13 mouse cellular contexts compared by ENCODE assay signal in genomic region chr12:33118624-33119301, GRCm38 (mm10). TPM values are rescaled to one million over a fixed set of nuclear protein-coding genes. Genes with fewer than 3 reads are reported as not detected.
DNase-seq lines count a peak whose midpoint lies in the region; ATAC-seq and TF ChIP-seq lines count a peak whose summit lies in the region.
"Had no signal": no experiment of that assay in that cellular context is flagged by ENCODE, and none has a peak within 500 bp of the region (broad histone marks: within the 10 kb centered on the region; RNA-seq: fewer than 3 reads in every experiment).

No protein-coding gene starts in this region.

- 39% methylated on average over 15 of the region's 15 CpGs for WGBS in midbrain, embryonic 12.5 days
- WGBS in midbrain, postnatal 0 days: 34% methylated on average over 15 of the region's 15 CpGs
- WGBS in liver, embryonic 14.5 days (ENCODE audit: insufficient replicate concordance): 34% methylated on average over 15 of the region's 15 CpGs

- H3K4me3 ChIP-seq in erythroblast, embryonic 14.5 days (replicated peaks): peak overlapping the region; percentile 26
- no peak overlapping the region for H3K4me3 ChIP-seq in midbrain, embryonic 12.5 days
- no peak overlapping the region for H3K4me3 ChIP-seq in midbrain, postnatal 0 days (ENCODE audit: low read depth, low read length)
- H3K4me3 ChIP-seq in liver, embryonic 14.5 days (ENCODE audit: insufficient read depth in 1 of 2, low read depth in 2 of 2, low read length in 2 of 2): peak overlapping the region in 1 of 2 experiments; percentile 4; a peak in 1 of 4 replicates
- H3K4me3 ChIP-seq: forebrain, embryonic 13.5 days had no signal

- no peaks in the 10 kb centered on the region for H3K9me3 ChIP-seq in erythroblast, embryonic 14.5 days (ENCODE audit: control insufficient read depth, low read length)
- H3K9me3 ChIP-seq in midbrain, embryonic 12.5 days: no peaks in the 10 kb centered on the region
- H3K9me3 ChIP-seq in midbrain, postnatal 0 days (ENCODE audit: low read length): no peaks in the 10 kb centered on the region
- no peaks in the 10 kb centered on the region for H3K9me3 ChIP-seq in liver, embryonic 14.5 days (ENCODE audit: control insufficient read depth, low read length)
- H3K9me3 ChIP-seq: forebrain, embryonic 13.5 days had no signal

- H3K9ac ChIP-seq in midbrain, embryonic 12.5 days (replicated peaks): no peak overlapping the region
- no peak overlapping the region for H3K9ac ChIP-seq in midbrain, postnatal 0 days (replicated peaks; ENCODE audit: low read length, poor library complexity, severe bottlenecking)
- no peak overlapping the region for H3K9ac ChIP-seq in liver, embryonic 14.5 days (replicated peaks)
- H3K9ac ChIP-seq: forebrain, embryonic 13.5 days had no signal

- no peak for TF ChIP-seq EP300 in liver, embryonic 14.5 days (IDR thresholded peaks at IDR 0.05; ENCODE audit: low read depth)

- no peak for DNase-seq in midbrain, postnatal 0 days (ENCODE audit: low spot score)
- DNase-seq in liver, embryonic 14.5 days (ENCODE audit: low read depth in 3 of 3, low spot score in 3 of 3): no peak
- DNase-seq in thymus, postnatal 36 days: peak; percentile 16 to 23
- DNase-seq in cerebellum, adult 9-11 months: no peak
- no peak for DNase-seq in left cerebral cortex, adult 18-20 months (ENCODE audit: low spot score in 2 of 2)
- DNase-seq: cerebellum, adult 2 months; kidney, adult 2 months; left cerebral cortex, postnatal 4 days; right cerebral cortex, postnatal 4 days had no signal

- no peak for TF ChIP-seq CTCF in midbrain, postnatal 0 days (IDR thresholded peaks at IDR 0.05)
- TF ChIP-seq CTCF in liver, embryonic 14.5 days (IDR thresholded peaks at IDR 0.05; ENCODE audit: low read depth): no peak

- peak overlapping the region; percentile 20 for H3K4me2 ChIP-seq in midbrain, embryonic 12.5 days (replicated peaks)
- no peak overlapping the region for H3K4me2 ChIP-seq in midbrain, postnatal 0 days (ENCODE audit: low read depth, low read length, poor library complexity, severe bottlenecking)
- peak overlapping the region; percentile 26; the same call in 1 of the 2 replicates for H3K4me2 ChIP-seq in liver, embryonic 14.5 days (ENCODE audit: low read depth)
- H3K4me2 ChIP-seq: forebrain, embryonic 13.5 days had no signal

- peaks cover 20% of the 10 kb centered on the region for H3K27me3 ChIP-seq in erythroblast, embryonic 14.5 days (ENCODE audit: control insufficient read depth)
- 0 out of 2 replicates have a peak, but pooled peaks cover 6% of the 10 kb centered on the region for H3K27me3 ChIP-seq in midbrain, embryonic 12.5 days
- no peaks in the 10 kb centered on the region for H3K27me3 ChIP-seq in midbrain, postnatal 0 days (ENCODE audit: insufficient read depth, low read length)
- no peaks in the 10 kb centered on the region for H3K27me3 ChIP-seq in liver, embryonic 14.5 days (ENCODE audit: control insufficient read depth, insufficient read depth, low read length)

- peaks cover 5% of the 10 kb centered on the region for H3K4me1 ChIP-seq in erythroblast, embryonic 14.5 days (ENCODE audit: control insufficient read depth)
- no peaks in the 10 kb centered on the region for H3K4me1 ChIP-seq in midbrain, embryonic 12.5 days
- no peaks in the 10 kb centered on the region for H3K4me1 ChIP-seq in midbrain, postnatal 0 days (ENCODE audit: insufficient read depth, low read length)
- H3K4me1 ChIP-seq in liver, embryonic 14.5 days (replicated peaks; ENCODE audit: control insufficient read depth in 2 of 2, insufficient read depth in 2 of 2, low read length in 1 of 2): no peaks in the 10 kb centered on the region
- H3K4me1 ChIP-seq: forebrain, embryonic 13.5 days had no signal

- H3K36me3 ChIP-seq in erythroblast, embryonic 14.5 days (ENCODE audit: control insufficient read depth): no peaks in the 10 kb centered on the region
- H3K36me3 ChIP-seq in midbrain, embryonic 12.5 days: no peaks in the 10 kb centered on the region
- H3K36me3 ChIP-seq in midbrain, postnatal 0 days (ENCODE audit: insufficient read depth, low read length): no peaks in the 10 kb centered on the region
- no peaks in the 10 kb centered on the region for H3K36me3 ChIP-seq in liver, embryonic 14.5 days (replicated peaks; ENCODE audit: control insufficient read depth, insufficient read depth, low read depth)

- H3K27ac ChIP-seq in midbrain, embryonic 12.5 days (replicated peaks): no peak overlapping the region
- H3K27ac ChIP-seq in midbrain, postnatal 0 days (ENCODE audit: low read depth, low read length): no peak overlapping the region
- H3K27ac ChIP-seq in liver, embryonic 14.5 days: no peak overlapping the region
- H3K27ac ChIP-seq: forebrain, embryonic 13.5 days had no signal

- no peak for ATAC-seq in erythroblast, adult 5-6 weeks (replicated peaks; ENCODE audit: low FRiP score, poor library complexity, severe bottlenecking)
- ATAC-seq in midbrain, embryonic 12.5 days (ENCODE audit: low FRiP score, low read depth): no peak
- ATAC-seq in midbrain, postnatal 0 days (ENCODE audit: low FRiP score): no peak
- ATAC-seq in liver, embryonic 14.5 days (ENCODE audit: insufficient read depth): no peak
- ATAC-seq: forebrain, embryonic 13.5 days had no signal

RNA-seq across cellular contexts. Expression of gene Cdhr3, which starts 26.1 kb away (rescaled TPM):
- not detected in 2 replicates for polyA plus RNA-seq in erythroblast, embryonic 14.5 days (2012)
- total RNA-seq in erythroblast, adult 5-6 weeks (2015; ENCODE audit: low replicate concordance): not detected in 2 replicates
- 1.5 TPM in 1 of 2 replicates, not detected in the other for total RNA-seq in erythroblast, adult 5-6 weeks (2017; ENCODE audit: low replicate concordance)
- polyA plus RNA-seq in midbrain, embryonic 12.5 days (2016; fragmentation: Nextera tagmentation; extraction: Ambion mirVana): 0.08 TPM in 1 of 2 replicates, not detected in the other
- total RNA-seq in midbrain, postnatal 0 days (2014; rRNA removed): 0.42 and 0.55 TPM in 2 replicates
- polyA plus RNA-seq in midbrain, postnatal 0 days (2015; fragmentation: Nextera tagmentation; extraction: Ambion mirVana): 0.72 and 1.0 TPM in 2 replicates
- not detected in 2 replicates for polyA plus RNA-seq in liver, embryonic 14.5 days (2012; rRNA removed)
- polyA plus RNA-seq in liver, embryonic 14.5 days (2014; fragmentation: Nextera tagmentation; extraction: Ambion mirVana): not detected in 2 replicates
- 1 to 10 TPM; 1.2 to 1.6 TPM for total RNA-seq in left cerebral cortex, adult 18-20 months (2021)
- polyA plus RNA-seq: kidney, adult 2 months had no signal

RNA-seq across cellular contexts. Expression of gene Atxn7l1, which starts 28.7 kb away (rescaled TPM):
- polyA plus RNA-seq in erythroblast, embryonic 14.5 days (2012): 3.9 and 4.5 TPM in 2 replicates
- total RNA-seq in erythroblast, adult 5-6 weeks (2015; ENCODE audit: low replicate concordance): 179 and 188 TPM in 2 replicates
- 105 and 131 TPM in 2 replicates for total RNA-seq in erythroblast, adult 5-6 weeks (2017; ENCODE audit: low replicate concordance)
- 10.9 and 11.3 TPM in 2 replicates for polyA plus RNA-seq in midbrain, embryonic 12.5 days (2016; fragmentation: Nextera tagmentation; extraction: Ambion mirVana)
- 23.6 and 27.8 TPM in 2 replicates for total RNA-seq in midbrain, postnatal 0 days (2014; rRNA removed)
- polyA plus RNA-seq in midbrain, postnatal 0 days (2015; fragmentation: Nextera tagmentation; extraction: Ambion mirVana): 20.3 and 20.9 TPM in 2 replicates
- 11.9 and 13.3 TPM in 2 replicates for polyA plus RNA-seq in liver, embryonic 14.5 days (2012; rRNA removed)
- polyA plus RNA-seq in liver, embryonic 14.5 days (2014; fragmentation: Nextera tagmentation; extraction: Ambion mirVana): 13.9 and 15.2 TPM in 2 replicates
- 10 to 100 TPM; 50.2 to 60.1 TPM for total RNA-seq in left cerebral cortex, adult 18-20 months (2021)

Comparison
In these comparisons a context has a peak if more than half of its experiments do, and no peak if none do; other contexts are left out.
1. DNase-seq: peak in thymus, postnatal 36 days (2 of 2); none in midbrain, postnatal 0 days (single experiment), liver, embryonic 14.5 days (0 of 3), cerebellum, adult 9-11 months (single experiment) and left cerebral cortex, adult 18-20 months (0 of 2).